Mouse (Mus musculus): ENCODE results near the gene Ssh2. TPM values are rescaled to one million over a fixed set of nuclear protein-coding genes. Genes with fewer than 3 reads are reported as not detected.
A peak's percentile ranks its signal among the peaks of the same experiment; 100 is the strongest.

The Ssh2 gene
- polyA plus RNA-seq, 1 experiment from 2014 or later, result 14.3 TPM

GRCm38 (mm10) chr11:77471407-77471806 is 255.3 kb downstream of the Ssh2 start:
- H3K27ac ChIP-seq (ENCODE audit: low read depth, low read length), result no peak overlapping the region
- ATAC-seq (ENCODE audit: insufficient read depth, low FRiP score, low TSS enrichment), result no peak
- H3K9ac ChIP-seq (ENCODE audit: low read length), result no peak overlapping the region
- no peaks in the 10 kb centered on the region for H3K9me3 ChIP-seq (ENCODE audit: control insufficient read depth, low read length)
- H3K4me3 ChIP-seq (ENCODE audit: low read depth, low read length), result no peak overlapping the region
- no peak overlapping the region for H3K4me2 ChIP-seq (ENCODE audit: low read depth)
- DNase-seq (ENCODE audit: low spot score), result peak; percentile 11
- H3K36me3 ChIP-seq (ENCODE audit: control insufficient read depth, insufficient read depth, low read length), result peaks cover 9% of the 10 kb centered on the region
- 68% methylated on average over 29 of the region's 29 CpGs for WGBS
- H3K4me1 ChIP-seq (ENCODE audit: control insufficient read depth, insufficient read depth, low read length), result no peaks in the 10 kb centered on the region
- peaks cover 14% of the 10 kb centered on the region for H3K27me3 ChIP-seq (ENCODE audit: control insufficient read depth, insufficient read depth, low read length)

GRCm38 (mm10) chr11:77472775-77473174 is 256.7 kb downstream of the Ssh2 start:
- no peaks in the 10 kb centered on the region for H3K9me3 ChIP-seq (ENCODE audit: control insufficient read depth, low read length)
- H3K4me2 ChIP-seq (ENCODE audit: low read depth), result no peak overlapping the region
- H3K36me3 ChIP-seq (ENCODE audit: control insufficient read depth, insufficient read depth, low read length), result peaks cover 9% of the 10 kb centered on the region
- H3K27ac ChIP-seq (ENCODE audit: low read depth, low read length), result no peak overlapping the region
- H3K4me3 ChIP-seq (ENCODE audit: low read depth, low read length), result no peak overlapping the region
- H3K4me1 ChIP-seq (ENCODE audit: control insufficient read depth, insufficient read depth, low read length), result no peaks in the 10 kb centered on the region
- no peak for DNase-seq (ENCODE audit: low spot score)
- WGBS, result 90% methylated on average over 16 of the region's 16 CpGs
- no peak for ATAC-seq (ENCODE audit: insufficient read depth, low FRiP score, low TSS enrichment)
- 0 out of 2 replicates have a peak, but pooled peaks cover under 1% of the 10 kb centered on the region for H3K27me3 ChIP-seq (ENCODE audit: control insufficient read depth, insufficient read depth, low read length)
- H3K9ac ChIP-seq (ENCODE audit: low read length), result no peak overlapping the region

- H3K27me3 ChIP-seq (ENCODE audit: control insufficient read depth, insufficient read depth, low read length), result no peaks in the 10 kb centered on the region
- 98% methylated on average over 14 of the region's 14 CpGs for WGBS
- no peak for ATAC-seq (ENCODE audit: insufficient read depth, low FRiP score, low TSS enrichment)
- no peak overlapping the region for H3K4me3 ChIP-seq (ENCODE audit: low read depth, low read length)
- peaks cover 9% of the 10 kb centered on the region for H3K36me3 ChIP-seq (ENCODE audit: control insufficient read depth, insufficient read depth, low read length)
- H3K9ac ChIP-seq (ENCODE audit: low read length), result no peak overlapping the region
- no peaks in the 10 kb centered on the region for H3K4me1 ChIP-seq (ENCODE audit: control insufficient read depth, insufficient read depth, low read length)
- no peak overlapping the region for H3K27ac ChIP-seq (ENCODE audit: low read depth, low read length)
- H3K4me2 ChIP-seq (ENCODE audit: low read depth), result no peak overlapping the region
- H3K9me3 ChIP-seq (ENCODE audit: control insufficient read depth, low read length), result no peaks in the 10 kb centered on the region
- DNase-seq (ENCODE audit: low spot score), result no peak
These were observed 260.1 kb downstream of the Ssh2 start for GRCm38 (mm10) chr11:77476216-77476615.

GRCm38 (mm10) chr11:77476895-77477294 is 260.8 kb downstream of the Ssh2 start:
- Histone ChIP-seq H3K36me3 (ENCODE audit: control insufficient read depth, insufficient read depth, low read length) (peaks cover 7% of the 10 kb centered on the region), H3K9ac (ENCODE audit: low read length) (no peak overlapping the region), H3K4me1 (ENCODE audit: control insufficient read depth, insufficient read depth, low read length) (no peaks in the 10 kb centered on the region), H3K9me3 (ENCODE audit: control insufficient read depth, low read length) (no peaks in the 10 kb centered on the region), H3K27me3 (ENCODE audit: control insufficient read depth, insufficient read depth, low read length) (no peaks in the 10 kb centered on the region), H3K4me2 (ENCODE audit: low read depth) (no peak overlapping the region), H3K4me3 (ENCODE audit: low read depth, low read length) (no peak overlapping the region), H3K27ac (ENCODE audit: low read depth, low read length) (no peak overlapping the region)
- no peak for ATAC-seq (ENCODE audit: insufficient read depth, low FRiP score, low TSS enrichment)
- no peak for DNase-seq (ENCODE audit: low spot score)
- WGBS, result 94% methylated on average over 6 of the region's 6 CpGs

GRCm38 (mm10) chr11:77483043-77483442 is 267.0 kb downstream of the Ssh2 start:
- H3K9me3 ChIP-seq (ENCODE audit: control insufficient read depth, low read length), result no peaks in the 10 kb centered on the region
- no peak overlapping the region for H3K4me2 ChIP-seq (ENCODE audit: low read depth)
- H3K27me3 ChIP-seq (ENCODE audit: control insufficient read depth, insufficient read depth, low read length), result no peaks in the 10 kb centered on the region
- H3K4me1 ChIP-seq (ENCODE audit: control insufficient read depth, insufficient read depth, low read length), result peaks cover 30% of the 10 kb centered on the region
- H3K4me3 ChIP-seq (ENCODE audit: low read depth, low read length), result no peak overlapping the region
- ATAC-seq (ENCODE audit: insufficient read depth, low FRiP score, low TSS enrichment) (no peak), DNase-seq (ENCODE audit: low spot score) (no peak)
- H3K9ac ChIP-seq (ENCODE audit: low read length), result no peak overlapping the region
- H3K27ac ChIP-seq (ENCODE audit: low read depth, low read length), result no peak overlapping the region
- WGBS, result 69% methylated on average over 3 of the region's 3 CpGs
- H3K36me3 ChIP-seq (ENCODE audit: control insufficient read depth, insufficient read depth, low read length), result no peaks in the 10 kb centered on the region

GRCm38 (mm10) chr11:77483510-77484255 is 267.6 kb downstream of the Ssh2 start:
- Histone ChIP-seq H3K4me3 (ENCODE audit: low read depth, low read length) (no peak overlapping the region), H3K27me3 (ENCODE audit: control insufficient read depth, insufficient read depth, low read length) (no peaks in the 10 kb centered on the region), H3K4me2 (ENCODE audit: low read depth) (no peak overlapping the region), H3K9ac (ENCODE audit: low read length) (no peak overlapping the region), H3K36me3 (ENCODE audit: control insufficient read depth, insufficient read depth, low read length) (no peaks in the 10 kb centered on the region), H3K27ac (ENCODE audit: low read depth, low read length) (no peak overlapping the region), H3K9me3 (ENCODE audit: control insufficient read depth, low read length) (no peaks in the 10 kb centered on the region), H3K4me1 (ENCODE audit: control insufficient read depth, insufficient read depth, low read length) (peaks cover 36% of the 10 kb centered on the region)
- 69% methylated on average over 11 of the region's 11 CpGs for WGBS
- ATAC-seq (ENCODE audit: insufficient read depth, low FRiP score, low TSS enrichment) (no peak), DNase-seq (ENCODE audit: low spot score) (no peak)

GRCm38 (mm10) chr11:77485229-77485628 is 269.1 kb downstream of the Ssh2 start:
- H3K27ac ChIP-seq (ENCODE audit: low read depth, low read length), result no peak overlapping the region
- no peak for ATAC-seq (ENCODE audit: insufficient read depth, low FRiP score, low TSS enrichment)
- peaks cover 39% of the 10 kb centered on the region for H3K4me1 ChIP-seq (ENCODE audit: control insufficient read depth, insufficient read depth, low read length)
- WGBS, result 59% methylated on average over 6 of the region's 6 CpGs
- no peak overlapping the region for H3K9ac ChIP-seq (ENCODE audit: low read length)
- no peak overlapping the region for H3K4me2 ChIP-seq (ENCODE audit: low read depth)
- no peak overlapping the region for H3K4me3 ChIP-seq (ENCODE audit: low read depth, low read length)
- no peak for DNase-seq (ENCODE audit: low spot score)
- H3K36me3 ChIP-seq (ENCODE audit: control insufficient read depth, insufficient read depth, low read length), result no peaks in the 10 kb centered on the region
- H3K27me3 ChIP-seq (ENCODE audit: control insufficient read depth, insufficient read depth, low read length), result no peaks in the 10 kb centered on the region
- no peaks in the 10 kb centered on the region for H3K9me3 ChIP-seq (ENCODE audit: control insufficient read depth, low read length)

GRCm38 (mm10) chr11:77486798-77487197 is 270.7 kb downstream of the Ssh2 start:
- Histone ChIP-seq H3K4me2 (ENCODE audit: low read depth) (no peak overlapping the region), H3K4me3 (ENCODE audit: low read depth, low read length) (peak overlapping the region; percentile 8; the same call in 1 of the 2 replicates)

More at GRCm38 (mm10) chr11:77486798-77487197, 270.7 kb downstream of the Ssh2 start:
- DNase-seq (ENCODE audit: low spot score), result no peak
- no peak for ATAC-seq (ENCODE audit: insufficient read depth, low FRiP score, low TSS enrichment)
- peak overlapping the region; percentile 18; the same call in 1 of the 2 replicates for H3K9ac ChIP-seq (ENCODE audit: low read length)
- no peaks in the 10 kb centered on the region for H3K27me3 ChIP-seq (ENCODE audit: control insufficient read depth, insufficient read depth, low read length)
- peaks cover 52% of the 10 kb centered on the region for H3K4me1 ChIP-seq (ENCODE audit: control insufficient read depth, insufficient read depth, low read length)
- 76% methylated on average over 5 of the region's 5 CpGs for WGBS
- H3K27ac ChIP-seq (ENCODE audit: low read depth, low read length), result no peak overlapping the region
- H3K36me3 ChIP-seq (ENCODE audit: control insufficient read depth, insufficient read depth, low read length), result no peaks in the 10 kb centered on the region
- no peaks in the 10 kb centered on the region for H3K9me3 ChIP-seq (ENCODE audit: control insufficient read depth, low read length)

All from neural tube, embryonic 11.5 days (tissue).